Mouse (Mus musculus) MEL (cell line): ENCODE measurements at regions not wholly inside any gene's neighbourhood (a gene's known extent, or its start where the extent isn't known, plus 50 kb on each side); places are given as distances from the start of the nearest gene placed in this dataset.
A peak's percentile ranks its signal among the peaks of the same experiment; 100 is the strongest.
"Not testable (repeated sequence)": the region's sequence is repeated elsewhere in the genome, so short reads cannot be mapped to it uniquely, and the experiment has no call there.

ENCODE experiments used
- DNase-seq: peaks from one replicate; pipeline ENCODE4 v3.0.0; 2011; ENCODE audit warnings: low read depth, low spot score
- H3K27ac ChIP-seq: 2 replicates; pipeline ENCODE4 v1.5.1; 2012; ENCODE audit warnings: low read depth, mild to moderate bottlenecking, control low read depth, low read length, moderate library complexity; ENCODE audit not compliant: control insufficient read depth
- H3K27me3 ChIP-seq, 2 experiments: fragments of 150-350 bp in 1 of 2; sonication (generic) in 1 of 2; 2 replicates each; pipeline ENCODE4 v1.6.1; 2012; ENCODE audit warnings: low read length in 2 of 2, mild to moderate bottlenecking in 2 of 2, improper control_type of control experiment in 1 of 2, moderate library complexity in 1 of 2; ENCODE audit not compliant: insufficient read depth in 2 of 2, control insufficient read depth in 1 of 2
- H3K36me3 ChIP-seq, 2 experiments: 2 replicates each; pipeline ENCODE4 v1.6.1; 2012 to 2014; ENCODE audit warnings: low read length in 2 of 2, improper control_type of control experiment in 1 of 2, inconsistent platforms in 1 of 2, mild to moderate bottlenecking in 1 of 2; ENCODE audit not compliant: insufficient read depth in 2 of 2, control insufficient read depth in 1 of 2
- H3K4me1 ChIP-seq, 2 experiments: fragments of 150-350 bp in 1 of 2; sonication (generic) in 1 of 2; 2 replicates each; pipeline ENCODE4 v1.6.1; 2012; ENCODE audit warnings: low read length in 2 of 2, improper control_type of control experiment in 1 of 2, mild to moderate bottlenecking in 1 of 2; ENCODE audit not compliant: insufficient read depth in 2 of 2, control insufficient read depth in 1 of 2
- H3K4me3 ChIP-seq, 2 experiments: fragments of 150-350 bp in 1 of 2; sonication (generic) in 1 of 2; 2 replicates each; pipeline ENCODE4 v1.5.1; 2012; ENCODE audit warnings: low read depth in 2 of 2, low read length in 2 of 2, mild to moderate bottlenecking in 2 of 2, moderate library complexity in 2 of 2, control low read depth in 1 of 2, improper control_type of control experiment in 1 of 2; ENCODE audit not compliant: control insufficient read depth in 1 of 2, insufficient read depth in 1 of 2
- H3K79me2 ChIP-seq: 2 replicates; pipeline ENCODE4 v1.6.1; 2012; ENCODE audit warnings: mild to moderate bottlenecking, low read length, moderate library complexity; ENCODE audit not compliant: control insufficient read depth, poor library complexity, insufficient read depth
- H3K9ac ChIP-seq: 2 replicates; pipeline ENCODE4 v1.6.1; 2012; ENCODE audit warnings: low read depth, mild to moderate bottlenecking, control low read depth, low read length, moderate library complexity; ENCODE audit not compliant: control insufficient read depth, poor library complexity, severe bottlenecking
- H3K9me3 ChIP-seq: fragments of 150-350 bp; sonication (generic); replicated peaks from 2 replicates; pipeline ENCODE4 v1.6.1; 2012; ENCODE audit warnings: mild to moderate bottlenecking, low read length, improper control_type of control experiment, moderate library complexity; ENCODE audit not compliant: insufficient read depth
- CHD2 ChIP-seq: IDR thresholded peaks from 2 replicates; pipeline ENCODE4 v1.6.1; 2011; ENCODE audit warnings: low read length, improper control_type of control experiment
- CTCF ChIP-seq, 3 experiments: IDR thresholded peaks in 2 of 3; conservative IDR thresholded peaks in 1 of 3; 2 replicates each; pipeline ENCODE4 v1.5.1; 2011 to 2012; ENCODE audit warnings: low read length in 3 of 3, low read depth in 2 of 3, mild to moderate bottlenecking in 2 of 3, improper control_type of control experiment in 1 of 3, inconsistent platforms in 1 of 3, mixed read lengths in 1 of 3, moderate library complexity in 1 of 3; ENCODE audit not compliant: control insufficient read depth in 1 of 3, insufficient read depth in 1 of 3, poor library complexity in 1 of 3, severe bottlenecking in 1 of 3
- GATA1 ChIP-seq: IDR thresholded peaks from 2 replicates; pipeline ENCODE4 v1.6.1; 2011; ENCODE audit warnings: low read depth, low read length, improper control_type of control experiment
- MAFK ChIP-seq: IDR thresholded peaks from 2 replicates; pipeline ENCODE4 v1.6.1; 2011; ENCODE audit warnings: low read depth, mild to moderate bottlenecking, low read length, improper control_type of control experiment, borderline replicate concordance
- MAZ ChIP-seq: IDR thresholded peaks from 2 replicates; pipeline ENCODE4 v1.6.1; 2012; ENCODE audit warnings: low read depth, mild to moderate bottlenecking, inconsistent platforms, low read length, improper control_type of control experiment
- RAD21 ChIP-seq: IDR thresholded peaks from 2 replicates; pipeline ENCODE4 v1.6.1; 2011; ENCODE audit warnings: mild to moderate bottlenecking, low read depth, low read length, improper control_type of control experiment
- RCOR1 ChIP-seq: IDR thresholded peaks from 2 replicates; pipeline ENCODE4 v1.6.1; 2012; ENCODE audit warnings: low read depth, mild to moderate bottlenecking, inconsistent platforms, low read length, improper control_type of control experiment
- TBP ChIP-seq: IDR thresholded peaks from 2 replicates; pipeline ENCODE4 v1.8.0; 2011; ENCODE audit warnings: low read depth, low read length, improper control_type of control experiment
- USF1 ChIP-seq: IDR thresholded peaks from 2 replicates; pipeline ENCODE4 v1.6.1; 2014; ENCODE audit warnings: low read depth, mild to moderate bottlenecking, inconsistent platforms, low read length, improper control_type of control experiment, moderate library complexity
- USF2 ChIP-seq, 2 experiments: IDR thresholded peaks; 2 replicates each; pipeline ENCODE4 v1.6.1; 2011 to 2012; ENCODE audit warnings: improper control_type of control experiment in 2 of 2, low read length in 2 of 2, borderline replicate concordance in 1 of 2, inconsistent platforms in 1 of 2, low read depth in 1 of 2, mild to moderate bottlenecking in 1 of 2; ENCODE audit not compliant: insufficient read depth in 1 of 2
- ZKSCAN1 ChIP-seq: IDR thresholded peaks from 2 replicates; pipeline ENCODE4 v1.6.1; 2012; ENCODE audit warnings: low read depth, mild to moderate bottlenecking, inconsistent platforms, low read length, improper control_type of control experiment, moderate library complexity

DNA sequence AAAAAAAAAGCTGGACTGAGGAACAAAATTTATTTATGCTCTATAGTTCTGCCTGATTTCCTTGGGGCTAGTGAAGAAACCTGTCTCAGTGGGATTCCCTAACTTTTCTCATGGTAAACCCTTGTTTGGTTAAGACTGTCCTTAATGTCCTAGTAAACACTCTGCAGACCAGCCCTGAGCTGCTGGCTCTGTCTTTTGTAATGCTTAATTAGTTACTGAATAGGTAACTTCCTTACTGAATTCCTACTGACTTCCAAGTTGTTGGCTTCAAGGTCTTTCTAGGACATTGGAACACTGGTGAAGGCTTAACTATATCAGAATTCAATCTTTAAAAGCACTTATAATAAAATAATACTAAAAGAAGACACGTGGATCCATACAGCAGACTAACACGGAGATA is 368.6 kb downstream of the Kcnh5 start:
- H3K79me2 ChIP-seq, H3K4me3 ChIP-seq, H3K27me3 ChIP-seq, DNase-seq, H3K36me3 ChIP-seq, H3K27ac ChIP-seq, H3K4me1 ChIP-seq, H3K9me3 ChIP-seq, H3K9ac ChIP-seq: not testable (repeated sequence)

DNA sequence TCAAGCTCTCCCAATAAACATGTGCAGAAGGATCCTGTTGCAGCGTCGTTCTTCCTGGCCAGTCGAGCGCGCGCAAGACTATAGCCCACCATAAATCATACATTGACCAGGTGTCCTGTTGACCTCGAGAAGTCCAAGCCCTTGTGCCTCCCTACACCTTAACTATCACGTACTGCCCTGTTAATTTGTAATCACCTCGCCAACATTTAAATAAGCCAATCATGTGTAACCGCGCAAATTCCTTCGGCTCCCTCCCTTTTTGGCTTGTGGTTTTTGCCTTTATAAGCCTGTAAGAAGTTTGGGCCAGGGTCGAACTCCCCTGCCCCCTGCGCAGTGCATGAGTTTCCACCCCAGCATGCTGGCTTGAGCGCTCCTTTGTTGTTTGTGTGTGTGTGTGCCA is 369.2 kb downstream of the Kcnh5 start:
- H3K27me3 ChIP-seq, H3K9me3 ChIP-seq, H3K36me3 ChIP-seq, H3K79me2 ChIP-seq, H3K4me1 ChIP-seq, DNase-seq, H3K27ac ChIP-seq, H3K4me3 ChIP-seq, H3K9ac ChIP-seq: not testable (repeated sequence)

- no peaks in the 10 kb centered on the region for H3K27me3 ChIP-seq
- no peak overlapping the region for H3K27ac ChIP-seq
- no peaks in the 10 kb centered on the region for H3K79me2 ChIP-seq
- H3K36me3 ChIP-seq: no peaks in the 10 kb centered on the region
- no peak for TF ChIP-seq CHD2
- TF ChIP-seq RCOR1: no peak
- no peak for TF ChIP-seq MAZ
- 0 out of 2 replicates have a peak, but pooled peaks have one; percentile 58 for TF ChIP-seq ZKSCAN1
- 0 out of 2 replicates have a peak, but pooled peaks have one; percentile 12 for TF ChIP-seq TBP
- TF ChIP-seq USF1: no peak
- 0 out of 6 replicates have a peak, but pooled peaks of 1 of the 3 experiments have one; percentile 14 for TF ChIP-seq CTCF (IDR thresholded peaks at IDR 0.05 in 2 of 3, conservative IDR thresholded peaks at IDR 0.05 in 1 of 3; ENCODE audit: control insufficient read depth in 1 of 3, insufficient read depth in 1 of 3, low read depth in 2 of 3, low read length in 3 of 3, poor library complexity in 1 of 3, severe bottlenecking in 1 of 3)
- TF ChIP-seq RAD21: no peak
- TF ChIP-seq USF2 (IDR thresholded peaks at IDR 0.05; ENCODE audit: borderline replicate concordance in 1 of 2, insufficient read depth in 1 of 2, low read depth in 1 of 2, low read length in 2 of 2): no peak
- TF ChIP-seq GATA1: no peak
- no peak for TF ChIP-seq MAFK
- H3K9ac ChIP-seq: no peak overlapping the region
- H3K9me3 ChIP-seq: no peaks in the 10 kb centered on the region
- H3K4me3 ChIP-seq: no peak overlapping the region
- no peaks in the 10 kb centered on the region for H3K4me1 ChIP-seq
- DNase-seq: peak; percentile 68
These were observed 373.2 kb downstream of the Kcnh5 start for GRCm38 (mm10) chr12:74803740-74804512.
